8 mouse cellular contexts compared by ENCODE assay signal in the genomic region with DNA sequence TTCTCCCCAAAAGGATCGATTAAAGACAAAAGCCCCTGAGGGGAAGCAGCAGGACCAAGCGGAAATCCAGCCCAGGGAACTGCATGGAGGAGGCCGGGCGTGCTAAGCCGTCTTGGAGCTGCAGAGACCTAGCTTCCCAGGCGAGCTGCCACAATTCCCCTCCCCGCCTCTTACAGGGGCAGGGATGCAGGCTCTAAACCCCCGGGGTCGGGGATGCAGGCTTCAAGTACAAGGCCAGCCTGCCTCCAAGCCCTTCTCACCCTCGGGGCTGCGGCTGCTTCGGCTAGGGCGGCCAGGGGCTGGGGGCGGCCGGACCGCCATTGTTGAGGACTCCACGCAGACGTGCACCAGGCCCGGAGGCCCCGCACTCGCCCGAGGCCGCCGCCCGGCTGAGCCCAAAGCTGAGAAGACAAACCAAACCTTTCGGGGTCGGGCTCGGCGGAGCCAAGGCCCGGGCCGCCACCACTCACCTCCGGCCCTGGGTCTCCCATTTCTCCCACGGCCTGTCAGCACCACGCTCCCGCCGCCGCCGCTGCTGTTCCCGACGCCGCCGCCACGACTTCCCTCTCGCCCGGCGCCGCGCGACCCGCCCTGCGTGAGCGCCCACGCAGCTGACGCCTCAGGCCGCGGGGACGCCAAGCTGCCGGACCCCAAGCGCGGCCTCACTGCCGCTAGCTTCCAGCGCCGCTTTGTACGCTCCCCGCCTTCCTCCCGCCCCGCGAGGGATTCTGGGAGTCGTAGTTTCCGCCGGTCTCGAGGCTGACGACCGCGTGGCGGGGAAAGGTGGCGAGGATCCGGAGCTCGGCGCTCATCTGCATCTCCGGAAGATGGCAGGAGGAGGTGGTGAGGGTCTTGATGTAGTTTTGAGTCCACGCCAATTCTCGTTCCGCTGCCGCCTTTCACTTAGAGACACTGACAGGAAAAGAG. TPM values are rescaled to one million over a fixed set of nuclear protein-coding genes. Genes with fewer than 3 reads are reported as not detected.
DNase-seq lines count a peak whose midpoint lies in the region; ATAC-seq and TF ChIP-seq lines count a peak whose summit lies in the region.

A gene (minus strand): TSS at position 728 of the 927 bp plus-strand sequence.

- TF ChIP-seq CTCF in liver, embryonic 14.5 days (IDR thresholded peaks at IDR 0.05; ENCODE audit: low read depth) = no peak
- peak; percentile 42 for TF ChIP-seq CTCF in stomach, postnatal 0 days (IDR thresholded peaks at IDR 0.05; ENCODE audit: low read depth)

- peak within 1 kb of the TSS; percentile 72 for H3K4me2 ChIP-seq in heart, embryonic 15.5 days
- H3K4me2 ChIP-seq in liver, embryonic 14.5 days (ENCODE audit: low read depth) = peak within 1 kb of the TSS; percentile 77
- peak within 1 kb of the TSS; percentile 71 for H3K4me2 ChIP-seq in neural tube, embryonic 11.5 days (ENCODE audit: low read depth)
- peak within 1 kb of the TSS; percentile 74 for H3K4me2 ChIP-seq in stomach, postnatal 0 days (replicated peaks; ENCODE audit: low read depth)

- no peak for TF ChIP-seq EP300 in liver, embryonic 14.5 days (IDR thresholded peaks at IDR 0.05; ENCODE audit: low read depth)
- no peak for TF ChIP-seq EP300 in stomach, postnatal 0 days (optimal IDR thresholded peaks at IDR 0.05)

- peak within 1 kb of the TSS; percentile 31 for H3K27ac ChIP-seq in brown adipose tissue, adult 24 weeks (replicated peaks; ENCODE audit: low read depth, low read length)
- H3K27ac ChIP-seq in heart, embryonic 15.5 days = peak within 1 kb of the TSS; percentile 92
- peak within 1 kb of the TSS; percentile 42 for H3K27ac ChIP-seq in liver, embryonic 14.5 days
- peak within 1 kb of the TSS; percentile 91 for H3K27ac ChIP-seq in neural tube, embryonic 11.5 days (ENCODE audit: low read depth, low read length)
- peak within 1 kb of the TSS; percentile 92 for H3K27ac ChIP-seq in stomach, postnatal 0 days (replicated peaks)

- peak; percentile 91 for DNase-seq in CD4-positive, CD25-positive, alpha-beta regulatory T cell, adult 2 months (ENCODE audit: low read depth, low spot score)
- peak; percentile 72 for DNase-seq in fibroblast of lung, adult 2 months (ENCODE audit: low read depth)
- DNase-seq in kidney, postnatal 25 days = peak; percentile 90 to 94
- peak; percentile 71 to 75 (median 73) for DNase-seq in liver, embryonic 14.5 days (ENCODE audit: low read depth in 3 of 3, low spot score in 3 of 3)
- peak; percentile 95 for DNase-seq in neural tube, embryonic 11.5 days (ENCODE audit: low spot score)
- DNase-seq in stomach, postnatal 0 days (ENCODE audit: low spot score) = peak; percentile 93

- peak within 1 kb of the TSS; percentile 85 for H3K9ac ChIP-seq in heart, embryonic 15.5 days
- H3K9ac ChIP-seq in liver, embryonic 14.5 days (replicated peaks) = peak within 1 kb of the TSS; percentile 93
- peak within 1 kb of the TSS; percentile 99 for H3K9ac ChIP-seq in neural tube, embryonic 11.5 days (ENCODE audit: low read length)
- H3K9ac ChIP-seq in stomach, postnatal 0 days (ENCODE audit: low read length) = peak within 1 kb of the TSS; percentile 95

- WGBS in heart, embryonic 15.5 days = under 1% methylated on average over 85 of the region's 85 CpGs
- under 1% methylated on average over 80 of the region's 85 CpGs for WGBS in liver, embryonic 14.5 days (ENCODE audit: insufficient replicate concordance)
- under 1% methylated on average over 78 of the region's 85 CpGs for WGBS in neural tube, embryonic 11.5 days
- under 1% methylated on average over 72 of the region's 85 CpGs for WGBS in stomach, postnatal 0 days

- H3K4me1 ChIP-seq in brown adipose tissue, adult 24 weeks (ENCODE audit: control insufficient read depth, insufficient read depth, insufficient read length, low read length) = peaks cover 2% of the 10 kb centered on the region; the same call in 1 of the 2 replicates
- H3K4me1 ChIP-seq in heart, embryonic 15.5 days (replicated peaks) = peaks cover 12% of the 10 kb centered on the region
- H3K4me1 ChIP-seq in liver, embryonic 14.5 days (replicated peaks; ENCODE audit: control insufficient read depth in 2 of 2, insufficient read depth in 2 of 2, low read length in 1 of 2) = peaks cover 13 to 14% of the 10 kb centered on the region in 2 experiments
- H3K4me1 ChIP-seq in neural tube, embryonic 11.5 days (ENCODE audit: control insufficient read depth, insufficient read depth, low read length) = peaks cover 5% of the 10 kb centered on the region; the same call in 1 of the 2 replicates
- peaks cover 6% of the 10 kb centered on the region for H3K4me1 ChIP-seq in stomach, postnatal 0 days (replicated peaks; ENCODE audit: control insufficient read depth, insufficient read depth)

- H3K4me3 ChIP-seq in brown adipose tissue, adult 24 weeks (ENCODE audit: insufficient read depth, low read depth, low read length) = peak within 1 kb of the TSS; percentile 95
- H3K4me3 ChIP-seq in heart, embryonic 15.5 days = peak within 1 kb of the TSS; percentile 86
- H3K4me3 ChIP-seq in liver, embryonic 14.5 days (ENCODE audit: insufficient read depth in 1 of 2, low read depth in 2 of 2, low read length in 2 of 2) = peak within 1 kb of the TSS; percentile 84 to 85
- peak within 1 kb of the TSS; percentile 97 for H3K4me3 ChIP-seq in neural tube, embryonic 11.5 days (ENCODE audit: low read depth, low read length)
- peak within 1 kb of the TSS; percentile 86 for H3K4me3 ChIP-seq in stomach, postnatal 0 days (ENCODE audit: low read depth, low read length)

- ATAC-seq in heart, embryonic 15.5 days (replicated peaks; ENCODE audit: insufficient number of reproducible peaks, insufficient read depth, low FRiP score, low read depth) = peak; percentile 91
- ATAC-seq in liver, embryonic 14.5 days (ENCODE audit: insufficient read depth) = peak; percentile 88
- peak; percentile 94 for ATAC-seq in neural tube, embryonic 11.5 days (ENCODE audit: insufficient read depth, low FRiP score, low TSS enrichment)
- ATAC-seq in stomach, postnatal 0 days (ENCODE audit: low FRiP score, low TSS enrichment) = peak; percentile 97

- H3K36me3 ChIP-seq in heart, embryonic 15.5 days = peaks cover 16% of the 10 kb centered on the region
- peaks cover 11% of the 10 kb centered on the region for H3K36me3 ChIP-seq in liver, embryonic 14.5 days (replicated peaks; ENCODE audit: control insufficient read depth, insufficient read depth, low read depth)
- peaks cover 2% of the 10 kb centered on the region; the same call in 1 of the 2 replicates for H3K36me3 ChIP-seq in neural tube, embryonic 11.5 days (ENCODE audit: control insufficient read depth, insufficient read depth, low read length)
- H3K36me3 ChIP-seq in stomach, postnatal 0 days (ENCODE audit: control insufficient read depth, insufficient read depth, low read length) = no peaks in the 10 kb centered on the region

- H3K27me3 ChIP-seq in heart, embryonic 15.5 days = no peaks in the 10 kb centered on the region
- no peaks in the 10 kb centered on the region for H3K27me3 ChIP-seq in liver, embryonic 14.5 days (ENCODE audit: control insufficient read depth, insufficient read depth, low read length)
- H3K27me3 ChIP-seq in neural tube, embryonic 11.5 days (ENCODE audit: control insufficient read depth, insufficient read depth, low read length) = no peaks in the 10 kb centered on the region
- no peaks in the 10 kb centered on the region for H3K27me3 ChIP-seq in stomach, postnatal 0 days (ENCODE audit: control insufficient read depth, insufficient read depth, low read length)

- H3K9me3 ChIP-seq in heart, embryonic 15.5 days (replicated peaks) = no peaks in the 10 kb centered on the region
- H3K9me3 ChIP-seq in liver, embryonic 14.5 days (ENCODE audit: control insufficient read depth, low read length) = no peaks in the 10 kb centered on the region
- H3K9me3 ChIP-seq in neural tube, embryonic 11.5 days (ENCODE audit: control insufficient read depth, low read length) = no peaks in the 10 kb centered on the region
- no peaks in the 10 kb centered on the region for H3K9me3 ChIP-seq in stomach, postnatal 0 days (ENCODE audit: control insufficient read depth, low read length)

RNA-seq across cellular contexts. Expression of the gene that starts here (rescaled TPM):
- 6.2 and 10.5 TPM in 2 replicates for polyA plus RNA-seq in brown adipose tissue, adult 24 weeks (2012; ENCODE audit: insufficient read depth, insufficient read length, missing spikeins)
- 11.8 and 14.6 TPM in 2 replicates for polyA plus RNA-seq in heart, embryonic 15.5 days (2015; fragmentation: Nextera tagmentation; extraction: Ambion mirVana)
- polyA plus RNA-seq in liver, embryonic 14.5 days (2012; rRNA removed) = 3.7 and 5.6 TPM in 2 replicates
- 6.1 and 6.9 TPM in 2 replicates for polyA plus RNA-seq in liver, embryonic 14.5 days (2014; fragmentation: Nextera tagmentation; extraction: Ambion mirVana)
- 47.5 and 50.1 TPM in 2 replicates for polyA plus RNA-seq in neural tube, embryonic 11.5 days (2014; fragmentation: Nextera tagmentation; extraction: Ambion mirVana)
- polyA plus RNA-seq in stomach, postnatal 0 days (2015; fragmentation: Nextera tagmentation; extraction: Ambion mirVana) = 7.1 and 7.6 TPM in 2 replicates

Comparison
In these comparisons a context has a peak if more than half of its experiments do, and no peak if none do; other contexts are left out.
1. Peak in every context shown above with its lines: DNase-seq, ATAC-seq, H3K4me3 ChIP-seq and H3K27ac ChIP-seq.
2. H3K27ac ChIP-seq: peak in every context shown above with its lines; median percentile 92 in heart, embryonic 15.5 days; 92 in stomach, postnatal 0 days; 91 in neural tube, embryonic 11.5 days; 42 in liver, embryonic 14.5 days; 31 in brown adipose tissue, adult 24 weeks.